10 mouse cellular contexts compared by ENCODE assay signal in the genomic region with DNA sequence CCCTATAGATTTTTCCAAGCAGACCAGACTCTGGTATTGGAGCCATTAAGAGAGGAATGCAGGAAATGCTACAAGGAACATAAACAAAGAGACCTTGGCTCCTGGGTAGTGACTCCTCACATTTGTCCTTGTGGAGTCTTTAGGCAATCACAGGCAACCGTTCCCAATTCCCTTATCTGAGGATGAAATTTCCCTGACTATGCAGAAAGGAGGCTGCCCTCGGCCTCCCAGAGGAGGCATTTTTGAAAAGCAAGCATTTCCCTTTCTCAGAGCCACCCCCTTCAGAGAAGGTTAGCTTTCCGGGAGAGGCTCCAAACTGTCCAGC. TPM values are rescaled to one million over a fixed set of nuclear protein-coding genes. Genes with fewer than 3 reads are reported as not detected.
A peak's percentile ranks its signal among the peaks of the same experiment; 100 is the strongest.
DNase-seq lines count a peak whose midpoint lies in the region; ATAC-seq and TF ChIP-seq lines count a peak whose summit lies in the region.
"Had no signal": no experiment of that assay in that cellular context is flagged by ENCODE, and none has a peak within 500 bp of the region (broad histone marks: within the 10 kb centered on the region; RNA-seq: fewer than 3 reads in every experiment).

No protein-coding gene starts in this region.

- no peaks in the 10 kb centered on the region for H3K9me3 ChIP-seq in intestine, embryonic 14.5 days (ENCODE audit: control insufficient read depth, low read length)
- no peaks in the 10 kb centered on the region for H3K9me3 ChIP-seq in intestine, postnatal 0 days (ENCODE audit: control insufficient read depth)
- no peaks in the 10 kb centered on the region for H3K9me3 ChIP-seq in ES-E14 (ENCODE audit: control insufficient read depth, insufficient read depth, low read depth, low read length)
- H3K9me3 ChIP-seq in kidney, postnatal 0 days (replicated peaks; ENCODE audit: low read length) = no peaks in the 10 kb centered on the region
- H3K9me3 ChIP-seq in liver, embryonic 12.5 days (replicated peaks) = no peaks in the 10 kb centered on the region

- WGBS in intestine, embryonic 14.5 days = 22% methylated on average over 3 of the region's 3 CpGs
- WGBS in intestine, postnatal 0 days = 37% methylated on average over 3 of the region's 3 CpGs
- 18% methylated on average over 3 of the region's 3 CpGs for WGBS in kidney, postnatal 0 days
- 36% methylated on average over 3 of the region's 3 CpGs for WGBS in liver, embryonic 12.5 days (ENCODE audit: insufficient replicate concordance)

- H3K36me3 ChIP-seq in intestine, embryonic 14.5 days (ENCODE audit: control insufficient read depth, insufficient read depth, low read length) = no peaks in the 10 kb centered on the region
- no peaks in the 10 kb centered on the region for H3K36me3 ChIP-seq in intestine, postnatal 0 days (ENCODE audit: control insufficient read depth, insufficient read depth)
- H3K36me3 ChIP-seq in ES-E14 (ENCODE audit: control insufficient read depth, insufficient read depth, low read length, poor library complexity, severe bottlenecking) = no peaks in the 10 kb centered on the region
- no peaks in the 10 kb centered on the region for H3K36me3 ChIP-seq in kidney, postnatal 0 days (ENCODE audit: insufficient read depth, low read length)
- no peaks in the 10 kb centered on the region for H3K36me3 ChIP-seq in liver, embryonic 12.5 days

- H3K4me3 ChIP-seq in intestine, embryonic 14.5 days (ENCODE audit: low read depth, low read length) = no peak overlapping the region
- no peak overlapping the region for H3K4me3 ChIP-seq in intestine, postnatal 0 days (ENCODE audit: low read depth, low read length)
- H3K4me3 ChIP-seq in ES-E14 (ENCODE audit: insufficient read depth in 1 of 2, low read depth in 1 of 2, low read length in 2 of 2, poor library complexity in 1 of 2, severe bottlenecking in 1 of 2) = no peak overlapping the region
- no peak overlapping the region for H3K4me3 ChIP-seq in kidney, postnatal 0 days (replicated peaks; ENCODE audit: low read depth, low read length)
- no peak overlapping the region for H3K4me3 ChIP-seq in liver, embryonic 12.5 days

- H3K27me3 ChIP-seq in intestine, embryonic 14.5 days (replicated peaks; ENCODE audit: control insufficient read depth, insufficient read depth, low read length) = no peaks in the 10 kb centered on the region
- no peaks in the 10 kb centered on the region for H3K27me3 ChIP-seq in intestine, postnatal 0 days (replicated peaks; ENCODE audit: control insufficient read depth, insufficient read depth, low read length)
- no peaks in the 10 kb centered on the region for H3K27me3 ChIP-seq in kidney, postnatal 0 days (ENCODE audit: insufficient read depth, low read length)
- no peaks in the 10 kb centered on the region for H3K27me3 ChIP-seq in liver, embryonic 12.5 days (replicated peaks)

- TF ChIP-seq CTCF in intestine, postnatal 0 days (IDR thresholded peaks at IDR 0.05; ENCODE audit: low read depth) = no peak
- 0 out of 2 replicates have a peak, but pooled peaks have one; percentile 7 for TF ChIP-seq CTCF in kidney, postnatal 0 days (IDR thresholded peaks at IDR 0.05; ENCODE audit: low read depth)

- in situ Hi-C loops in ES-E14 (cut with MboI; ENCODE audit: low sequenced_read_pairs in 2 of 2, unreplicated experiment in 2 of 2) = no loop called here

- no peak overlapping the region for H3K4me2 ChIP-seq in intestine, embryonic 14.5 days (ENCODE audit: low read length)
- H3K4me2 ChIP-seq in intestine, postnatal 0 days (replicated peaks; ENCODE audit: low read depth) = no peak overlapping the region
- H3K4me2 ChIP-seq in kidney, postnatal 0 days (ENCODE audit: low read length) = no peak overlapping the region
- no peak overlapping the region for H3K4me2 ChIP-seq in liver, embryonic 12.5 days

- 0 out of 2 replicates have a peak, but pooled peaks have one; percentile 12 for ATAC-seq in intestine, embryonic 14.5 days (replicated peaks; ENCODE audit: low FRiP score, low TSS enrichment, low read depth)
- no peak for ATAC-seq in intestine, postnatal 0 days
- no peak for ATAC-seq in kidney, postnatal 0 days (replicated peaks; ENCODE audit: low FRiP score, low read depth)
- ATAC-seq in liver, embryonic 12.5 days = no peak
- ATAC-seq in CD4-positive, CD25-positive, alpha-beta regulatory T cell, adult 4 months = no peak

- no peak overlapping the region for H3K9ac ChIP-seq in intestine, embryonic 14.5 days (ENCODE audit: low read length)
- no peak overlapping the region for H3K9ac ChIP-seq in intestine, postnatal 0 days (ENCODE audit: low read depth, low read length)
- H3K9ac ChIP-seq in ES-E14 (ENCODE audit: insufficient read depth, low read depth, low read length, poor library complexity, severe bottlenecking) = no peak overlapping the region
- H3K9ac ChIP-seq in kidney, postnatal 0 days (ENCODE audit: low read depth, low read length) = no peak overlapping the region
- no peak overlapping the region for H3K9ac ChIP-seq in liver, embryonic 12.5 days

- H3K4me1 ChIP-seq in intestine, embryonic 14.5 days (replicated peaks; ENCODE audit: control insufficient read depth, insufficient read depth, low read length) = peaks cover 9% of the 10 kb centered on the region; the same call in 1 of the 2 replicates
- peaks cover 6% of the 10 kb centered on the region; the same call in 1 of the 2 replicates for H3K4me1 ChIP-seq in intestine, postnatal 0 days (replicated peaks; ENCODE audit: control insufficient read depth, insufficient read depth, low read length)
- peaks cover 0 to 4% of the 10 kb centered on the region in 2 experiments; a peak in 1 of 4 replicates for H3K4me1 ChIP-seq in ES-E14 (ENCODE audit: control insufficient read depth in 2 of 2, insufficient read depth in 2 of 2, low read length in 2 of 2, poor library complexity in 1 of 2)
- H3K4me1 ChIP-seq in kidney, postnatal 0 days (replicated peaks; ENCODE audit: insufficient read depth, low read length) = no peaks in the 10 kb centered on the region
- H3K4me1 ChIP-seq in liver, embryonic 12.5 days = no peaks in the 10 kb centered on the region

- H3K27ac ChIP-seq in intestine, embryonic 14.5 days (ENCODE audit: low read depth) = 0 out of 2 replicates have a peak overlapping the region, but pooled peaks have one; percentile 34
- no peak overlapping the region for H3K27ac ChIP-seq in intestine, postnatal 0 days (ENCODE audit: low read depth, low read length)
- H3K27ac ChIP-seq in ES-E14 (ENCODE audit: insufficient read depth, low read depth, low read length, poor library complexity, severe bottlenecking) = no peak overlapping the region
- peak overlapping the region; percentile 50; the same call in 1 of the 2 replicates for H3K27ac ChIP-seq in kidney, postnatal 0 days
- H3K27ac ChIP-seq in liver, embryonic 12.5 days = no peak overlapping the region

- DNase-seq in intestine, embryonic 14.5 days (ENCODE audit: low spot score) = no peak
- DNase-seq in ES-E14 (ENCODE audit: low read depth, low spot score) = no peak
- peak; percentile 56 for DNase-seq in adrenal gland, postnatal 14 days
- no peak for DNase-seq in kidney, postnatal 0 days (ENCODE audit: low spot score)
- DNase-seq in MN1 (ENCODE audit: low spot score) = no peak
- DNase-seq: thymus, postnatal 4 days had no signal

TF ChIP-seq in ES-E14, 5 proteins besides CTCF, POLR2A, EP300 and RAD21:
- TF ChIP-seq MAFK (IDR thresholded peaks at IDR 0.05; ENCODE audit: insufficient read depth, low read depth, low read length) (peak; percentile 83), ZNF384 (IDR thresholded peaks at IDR 0.05; ENCODE audit: low read depth, low read length) (no peak)
TF ChIP-seq in ES-E14: peak in this region for 1.

RNA-seq across cellular contexts. Expression of gene Gpr88, which starts 31.7 kb away (rescaled TPM):
- 0.97 and 1.4 TPM in 2 replicates for polyA plus RNA-seq in intestine, embryonic 14.5 days (2014; fragmentation: Nextera tagmentation; extraction: Ambion mirVana)
- polyA plus RNA-seq in intestine, postnatal 0 days (2015; fragmentation: Nextera tagmentation; extraction: Ambion mirVana) = 0.48 and 1.0 TPM in 2 replicates
- not detected in 2 replicates for total RNA-seq in ES-E14 (2012; rRNA removed)
- total RNA-seq in adrenal gland, postnatal 14 days (2021) = 0.44 and 0.49 TPM in 2 replicates
- polyA plus RNA-seq in kidney, postnatal 0 days (2015; fragmentation: Nextera tagmentation; extraction: Ambion mirVana) = 0.30 and 0.77 TPM in 2 replicates
- polyA plus RNA-seq in liver, embryonic 12.5 days (2016; fragmentation: Nextera tagmentation; extraction: Ambion mirVana) = 0.20 and 0.35 TPM in 2 replicates
- polyA plus RNA-seq in CD4-positive, CD25-positive, alpha-beta regulatory T cell, adult 4 months (2017; shearing (Covaris generic)) = not detected
- total RNA-seq: common myeloid progenitor, adult 5-6 weeks had no signal

Comparison
In these comparisons a context has a peak if more than half of its experiments do, and no peak if none do; other contexts are left out.
1. H3K27ac ChIP-seq: peak in intestine, embryonic 14.5 days (single experiment) and kidney, postnatal 0 days (single experiment); none in intestine, postnatal 0 days (single experiment), ES-E14 (single experiment) and liver, embryonic 12.5 days (single experiment).